Mouse (Mus musculus) cerebellum, adult 2 months (tissue): ENCODE measurements at regions not wholly inside any gene's neighbourhood (a gene's known extent, or its start where the extent isn't known, plus 50 kb on each side); places are given as distances from the start of the nearest gene placed in this dataset.

Source experiments
- CTCF ChIP-seq: fragments of 200-500 bp; IDR thresholded peaks from 2 replicates; pipeline ENCODE4 v1.5.1; 2011; ENCODE audit warnings: low read depth, mild to moderate bottlenecking, control low read depth, low read length, moderate library complexity, borderline replicate concordance; ENCODE audit not compliant: insufficient read depth
- POLR2A ChIP-seq: fragments of 200-500 bp; IDR thresholded peaks from 2 replicates; pipeline ENCODE4 v1.6.1; 2011; ENCODE audit warnings: low read length, control low read depth, borderline replicate concordance; ENCODE audit not compliant: insufficient read depth

DNA sequence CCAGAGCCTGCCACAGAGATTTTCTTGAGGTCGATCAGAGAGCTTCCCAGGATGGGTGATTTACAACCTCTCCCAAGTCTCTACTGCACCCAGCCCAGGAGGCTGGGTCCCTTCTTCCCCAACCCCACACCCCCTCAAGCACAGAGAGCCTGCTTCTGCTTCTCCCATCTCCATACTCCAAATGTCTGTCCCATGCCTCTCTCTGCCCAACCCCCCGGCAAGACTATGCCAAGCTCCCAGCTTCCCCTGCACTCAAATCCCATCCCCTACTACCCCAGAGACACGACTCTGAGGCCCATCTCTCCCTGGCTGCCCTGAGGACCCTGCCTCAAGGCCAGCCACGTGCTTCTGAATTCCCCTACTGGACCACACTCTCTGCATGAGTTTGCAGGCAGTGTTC, 61.0 kb upstream of the Cplx2 start:
- no peak for TF ChIP-seq POLR2A
- TF ChIP-seq CTCF = no peak
